Mouse (Mus musculus) stomach, embryonic 15.5 days (tissue): Measurements from ENCODE around the gene Lmna. TPM values are rescaled to one million over a fixed set of nuclear protein-coding genes. Genes with fewer than 3 reads are reported as not detected.

Experiments used
- ATAC-seq: fragments of 200-750 bp; cut with Nextera tagmentation; 2 replicates; pipeline ENCODE4 v1.8.0; 2017; ENCODE audit warnings: low read depth, moderate number of reproducible peaks, moderate TSS enrichment; ENCODE audit not compliant: insufficient read depth, low FRiP score
- H3K27ac ChIP-seq: fragments of 300-500 bp; sonication (generic); 2 replicates; pipeline ENCODE4 v1.5.1; 2015; ENCODE audit warnings: mild to moderate bottlenecking, inconsistent platforms
- H3K27me3 ChIP-seq: fragments of 300-500 bp; sonication (generic); replicated peaks from 2 replicates; pipeline ENCODE4 v1.6.1; 2015; ENCODE audit warnings: inconsistent platforms
- H3K36me3 ChIP-seq: fragments of 300-500 bp; sonication (generic); 2 replicates; pipeline ENCODE4 v1.6.1; 2015; ENCODE audit warnings: inconsistent platforms
- H3K4me1 ChIP-seq: fragments of 300-500 bp; sonication (generic); 2 replicates; pipeline ENCODE4 v1.6.1; 2015; ENCODE audit warnings: inconsistent platforms
- H3K4me2 ChIP-seq: fragments of 300-500 bp; sonication (generic); 2 replicates; pipeline ENCODE4 v1.6.1; 2015; ENCODE audit warnings: mild to moderate bottlenecking, inconsistent platforms
- H3K4me3 ChIP-seq: fragments of 300-500 bp; sonication (generic); replicated peaks from 2 replicates; pipeline ENCODE4 v1.5.1; 2015; ENCODE audit warnings: inconsistent platforms
- H3K9ac ChIP-seq: fragments of 300-500 bp; sonication (generic); 2 replicates; pipeline ENCODE4 v1.6.1; 2015; ENCODE audit warnings: inconsistent platforms
- H3K9me3 ChIP-seq: fragments of 300-500 bp; sonication (generic); 2 replicates; pipeline ENCODE4 v1.6.1; 2016; ENCODE audit warnings: inconsistent platforms
- WGBS: fragments of 180-500 bp; shearing (Covaris S2); methylation state at CpG from one replicate; pipeline ENCODE4 v1.1.7; 2015; 5-methylcytosine and 5-hydroxymethylcytosine counted together
- polyA plus RNA-seq: library from polyadenylated mRNA; unstranded; fragments of >200 nt; fragmentation: Nextera tagmentation; extraction: Ambion mirVana; gene quantifications from 2 replicates; pipeline ENCODE4 v1.2.1, GENCODE M21; 2015

The Lmna gene
- polyA plus RNA-seq, 1 experiment from 2014 or later = 214 TPM

GRCm38 (mm10) chr3:88528646-88529045 is 18.9 kb upstream of the Lmna start:
- no peak for ATAC-seq
- no peak overlapping the region for H3K4me3 ChIP-seq
- no peaks in the 10 kb centered on the region for H3K36me3 ChIP-seq
- no peaks in the 10 kb centered on the region for H3K27me3 ChIP-seq
- no peak overlapping the region for H3K4me2 ChIP-seq
- H3K27ac ChIP-seq = no peak overlapping the region
- no peaks in the 10 kb centered on the region for H3K9me3 ChIP-seq
- no peak overlapping the region for H3K9ac ChIP-seq
- peaks cover 38% of the 10 kb centered on the region for H3K4me1 ChIP-seq
- WGBS = 78% methylated on average over 11 of the region's 11 CpGs

GRCm38 (mm10) chr3:88527565-88527964 is 17.8 kb upstream of the Lmna start:
- Histone ChIP-seq H3K9me3 (no peaks in the 10 kb centered on the region), H3K36me3 (0 out of 2 replicates have a peak, but pooled peaks cover 5% of the 10 kb centered on the region), H3K27me3 (no peaks in the 10 kb centered on the region), H3K9ac (peak overlapping the region; percentile 16; the same call in 1 of the 2 replicates), H3K4me2 (peak overlapping the region; percentile 16; the same call in 1 of the 2 replicates), H3K4me3 (no peak overlapping the region), H3K4me1 (peaks cover 35% of the 10 kb centered on the region), H3K27ac (peak overlapping the region; percentile 59)
- 46% methylated on average over 8 of the region's 8 CpGs for WGBS
- ATAC-seq = no peak

GRCm38 (mm10) chr3:88526157-88527131 is 16.7 kb upstream of the Lmna start:
- H3K27me3 ChIP-seq = no peaks in the 10 kb centered on the region
- H3K9ac ChIP-seq = no peak overlapping the region
- 0 out of 2 replicates have a peak, but pooled peaks cover 5% of the 10 kb centered on the region for H3K36me3 ChIP-seq
- no peaks in the 10 kb centered on the region for H3K9me3 ChIP-seq
- peaks cover 35% of the 10 kb centered on the region for H3K4me1 ChIP-seq
- WGBS = 32% methylated on average over 17 of the region's 17 CpGs
- H3K27ac ChIP-seq = no peak overlapping the region
- H3K4me2 ChIP-seq = no peak overlapping the region; the same call in 1 of the 2 replicates
- ATAC-seq = peak; percentile 77
- H3K4me3 ChIP-seq = no peak overlapping the region

- Histone ChIP-seq H3K9ac (no peak overlapping the region), H3K27ac (no peak overlapping the region), H3K36me3 (0 out of 2 replicates have a peak, but pooled peaks cover 5% of the 10 kb centered on the region), H3K9me3 (no peaks in the 10 kb centered on the region), H3K4me3 (no peak overlapping the region), H3K27me3 (no peaks in the 10 kb centered on the region), H3K4me1 (peaks cover 28% of the 10 kb centered on the region), H3K4me2 (no peak overlapping the region)
- no peak for ATAC-seq
- 85% methylated on average over 5 of the region's 5 CpGs for WGBS
These were observed 15.3 kb upstream of the Lmna start for GRCm38 (mm10) chr3:88525021-88525420.

GRCm38 (mm10) chr3:88523027-88523426 is 13.3 kb upstream of the Lmna start:
- no peaks in the 10 kb centered on the region for H3K9me3 ChIP-seq
- 83% methylated on average over 8 of the region's 8 CpGs for WGBS

GRCm38 (mm10) chr3:88521803-88522331 is 12.1 kb upstream of the Lmna start:
- H3K36me3 ChIP-seq = 0 out of 2 replicates have a peak, but pooled peaks cover 5% of the 10 kb centered on the region
- H3K27ac ChIP-seq = no peak overlapping the region
- 30% methylated on average over 9 of the region's 9 CpGs for WGBS
- H3K9me3 ChIP-seq = no peaks in the 10 kb centered on the region
- no peak overlapping the region for H3K4me2 ChIP-seq
- peaks cover 5% of the 10 kb centered on the region; the same call in 1 of the 2 replicates for H3K4me1 ChIP-seq
- no peak overlapping the region for H3K9ac ChIP-seq
- no peaks in the 10 kb centered on the region for H3K27me3 ChIP-seq
- 0 out of 2 replicates have a peak, but pooled peaks have one; percentile 33 for ATAC-seq
- H3K4me3 ChIP-seq = no peak overlapping the region

More at GRCm38 (mm10) chr3:88523027-88523426, 13.3 kb upstream of the Lmna start:
- ATAC-seq = no peak
- Histone ChIP-seq H3K27me3 (no peaks in the 10 kb centered on the region), H3K4me2 (no peak overlapping the region), H3K36me3 (0 out of 2 replicates have a peak, but pooled peaks cover 5% of the 10 kb centered on the region), H3K27ac (no peak overlapping the region), H3K9ac (no peak overlapping the region), H3K4me1 (peaks cover 14% of the 10 kb centered on the region), H3K4me3 (no peak overlapping the region)

- Histone ChIP-seq H3K4me3 (no peak overlapping the region), H3K9ac (no peak overlapping the region), H3K27ac (no peak overlapping the region), H3K36me3 (0 out of 2 replicates have a peak, but pooled peaks cover 5% of the 10 kb centered on the region), H3K4me1 (peaks cover 2% of the 10 kb centered on the region; the same call in 1 of the 2 replicates), H3K9me3 (no peaks in the 10 kb centered on the region), H3K4me2 (no peak overlapping the region), H3K27me3 (no peaks in the 10 kb centered on the region)
- ATAC-seq = no peak
- WGBS = 89% methylated on average over 6 of the region's 6 CpGs
These were observed 11.4 kb upstream of the Lmna start for GRCm38 (mm10) chr3:88521156-88521555.

- H3K9me3 ChIP-seq = no peaks in the 10 kb centered on the region
- no peaks in the 10 kb centered on the region for H3K27me3 ChIP-seq
- H3K4me3 ChIP-seq = no peak overlapping the region
- H3K4me2 ChIP-seq = no peak overlapping the region
- WGBS = 82% methylated on average over 2 of the region's 2 CpGs
- peaks cover 5% of the 10 kb centered on the region; the same call in 1 of the 2 replicates for H3K4me1 ChIP-seq
- no peak for ATAC-seq
- H3K36me3 ChIP-seq = 0 out of 2 replicates have a peak, but pooled peaks cover 5% of the 10 kb centered on the region
- no peak overlapping the region for H3K27ac ChIP-seq
- H3K9ac ChIP-seq = no peak overlapping the region
These were observed 10.3 kb upstream of the Lmna start for GRCm38 (mm10) chr3:88520078-88520477.

- no peak overlapping the region for H3K4me3 ChIP-seq
- ATAC-seq = no peak
- H3K9ac ChIP-seq = no peak overlapping the region
- no peak overlapping the region for H3K4me2 ChIP-seq
- 82% methylated on average over 4 of the region's 4 CpGs for WGBS
- 0 out of 2 replicates have a peak, but pooled peaks cover 5% of the 10 kb centered on the region for H3K36me3 ChIP-seq
- H3K4me1 ChIP-seq = peaks cover 19% of the 10 kb centered on the region
- H3K27ac ChIP-seq = no peak overlapping the region
- H3K9me3 ChIP-seq = no peaks in the 10 kb centered on the region
- H3K27me3 ChIP-seq = no peaks in the 10 kb centered on the region
These were observed 8.7 kb upstream of the Lmna start for GRCm38 (mm10) chr3:88518411-88518810.

GRCm38 (mm10) chr3:88516407-88516806 is 6.7 kb upstream of the Lmna start:
- Histone ChIP-seq H3K4me2 (no peak overlapping the region), H3K9me3 (no peaks in the 10 kb centered on the region)
- WGBS = 66% methylated on average over 2 of the region's 2 CpGs

GRCm38 (mm10) chr3:88515095-88515386 is 5.3 kb upstream of the Lmna start:
- no peak for ATAC-seq
- Histone ChIP-seq H3K4me3 (no peak overlapping the region), H3K4me1 (peaks cover 39% of the 10 kb centered on the region), H3K27ac (0 out of 2 replicates have a peak overlapping the region, but pooled peaks have one; percentile 11), H3K27me3 (no peaks in the 10 kb centered on the region), H3K9me3 (no peaks in the 10 kb centered on the region), H3K9ac (no peak overlapping the region), H3K4me2 (no peak overlapping the region), H3K36me3 (no peaks in the 10 kb centered on the region)
- WGBS = 96% methylated on average over 2 of the region's 2 CpGs

More at GRCm38 (mm10) chr3:88516407-88516806, 6.7 kb upstream of the Lmna start:
- Histone ChIP-seq H3K4me3 (no peak overlapping the region), H3K9ac (no peak overlapping the region), H3K4me1 (peaks cover 37% of the 10 kb centered on the region), H3K36me3 (no peaks in the 10 kb centered on the region), H3K27me3 (no peaks in the 10 kb centered on the region), H3K27ac (0 out of 2 replicates have a peak overlapping the region, but pooled peaks have one; percentile 31)
- ATAC-seq = no peak
